Mouse (Mus musculus): ENCODE results near the gene Tmcc2. TPM values are rescaled to one million over a fixed set of nuclear protein-coding genes. Genes with fewer than 3 reads are reported as not detected.

Gene Tmcc2
- polyA plus RNA-seq, 1 experiment from 2014 or later = 37.2 TPM

- Histone ChIP-seq H3K36me3 (ENCODE audit: insufficient read depth, low read length) (no peaks in the 10 kb centered on the region), H3K9ac (replicated peaks; ENCODE audit: low read depth) (no peak overlapping the region), H3K27ac (ENCODE audit: low read length) (no peak overlapping the region), H3K27me3 (replicated peaks; ENCODE audit: insufficient read depth, low read length) (no peaks in the 10 kb centered on the region), H3K4me1 (ENCODE audit: insufficient read depth, low read depth, low read length) (peaks cover 7% of the 10 kb centered on the region; the same call in 1 of the 2 replicates), H3K4me3 (ENCODE audit: low read depth, low read length) (no peak overlapping the region), H3K9me3 (ENCODE audit: low read length) (no peaks in the 10 kb centered on the region), H3K4me2 (replicated peaks; ENCODE audit: low read depth, low read length) (peak overlapping the region; percentile 35)
- DNase-seq (ENCODE audit: low spot score) = no peak
- TF ChIP-seq CTCF (IDR thresholded peaks at IDR 0.05) (no peak), EP300 (IDR thresholded peaks at IDR 0.05) (no peak)
- no peak for ATAC-seq
- WGBS = 66% methylated on average over 8 of the region's 8 CpGs
Measured at GRCm38 (mm10) chr1:132366235-132366634, 24.8 kb downstream of the Tmcc2 start.

DNA sequence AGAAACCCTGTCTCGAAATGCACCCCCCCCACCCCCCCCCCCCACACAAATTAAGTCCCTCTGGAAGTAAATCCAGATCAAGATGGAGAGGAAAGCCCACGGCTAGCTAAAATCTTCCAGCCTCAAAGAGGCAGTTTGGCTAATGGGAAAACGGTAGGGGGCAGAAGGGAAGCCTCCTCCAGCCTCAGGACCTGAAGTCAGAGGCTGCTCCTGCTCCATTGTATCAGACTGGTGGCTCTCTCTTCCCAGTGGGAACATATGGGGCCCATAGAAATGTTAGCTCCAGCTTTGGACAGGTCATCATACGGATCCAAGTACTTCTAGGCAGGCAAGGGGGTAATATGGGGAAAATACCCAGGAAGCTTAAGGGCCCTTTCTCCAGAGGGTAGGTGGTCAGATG lies 25.4 kb downstream of the Tmcc2 start:
- 67% methylated on average over 4 of the region's 4 CpGs for WGBS
- Histone ChIP-seq H3K4me2 (replicated peaks; ENCODE audit: low read depth, low read length) (peak overlapping the region; percentile 35), H3K9me3 (ENCODE audit: low read length) (no peaks in the 10 kb centered on the region), H3K27me3 (replicated peaks; ENCODE audit: insufficient read depth, low read length) (no peaks in the 10 kb centered on the region), H3K9ac (replicated peaks; ENCODE audit: low read depth) (no peak overlapping the region), H3K4me1 (ENCODE audit: insufficient read depth, low read depth, low read length) (0 out of 2 replicates have a peak, but pooled peaks cover under 1% of the 10 kb centered on the region), H3K4me3 (ENCODE audit: low read depth, low read length) (no peak overlapping the region), H3K36me3 (ENCODE audit: insufficient read depth, low read length) (0 out of 2 replicates have a peak, but pooled peaks cover 4% of the 10 kb centered on the region), H3K27ac (ENCODE audit: low read length) (no peak overlapping the region)
- TF ChIP-seq EP300 (IDR thresholded peaks at IDR 0.05) (no peak), CTCF (IDR thresholded peaks at IDR 0.05) (0 out of 2 replicates have a peak, but pooled peaks have one; percentile 8)
- no peak for DNase-seq (ENCODE audit: low spot score)
- no peak for ATAC-seq

DNA sequence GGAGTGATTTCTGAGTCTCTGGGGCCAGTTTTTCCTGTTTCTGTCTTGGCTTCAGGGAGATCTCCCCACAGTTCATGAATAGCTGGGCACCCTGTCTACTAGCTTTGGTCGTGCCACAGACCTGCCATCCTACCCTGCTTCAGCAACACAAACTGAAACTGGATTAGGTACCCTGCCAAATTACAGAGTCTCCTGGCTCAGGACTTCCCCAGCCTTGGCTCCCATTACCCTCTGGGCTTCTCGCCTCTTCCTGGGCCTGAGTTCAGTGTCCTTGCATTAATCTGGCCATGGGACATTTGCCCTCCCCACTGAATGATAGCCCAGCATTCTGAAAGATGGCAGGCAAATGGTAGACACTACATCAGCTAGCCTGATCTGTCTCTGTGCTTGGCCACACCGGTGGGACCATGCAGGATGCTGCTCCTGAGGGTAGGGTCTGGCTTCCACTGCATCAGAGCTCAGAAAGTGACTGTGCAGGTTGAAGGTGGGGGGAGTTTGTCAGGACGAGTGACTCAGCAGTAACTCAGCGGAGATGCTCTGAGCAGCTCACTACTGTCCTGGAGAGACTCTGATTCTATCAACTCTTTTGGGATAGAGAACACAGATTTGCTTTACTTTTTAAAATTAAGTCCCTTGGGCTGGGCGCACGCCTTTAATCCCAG lies 26.1 kb downstream of the Tmcc2 start:
- DNase-seq (ENCODE audit: low spot score) (no peak), ATAC-seq (no peak)
- WGBS = 80% methylated on average over 7 of the region's 7 CpGs
- Histone ChIP-seq H3K4me3 (ENCODE audit: low read depth, low read length) (no peak overlapping the region), H3K9me3 (ENCODE audit: low read length) (no peaks in the 10 kb centered on the region), H3K27me3 (replicated peaks; ENCODE audit: insufficient read depth, low read length) (no peaks in the 10 kb centered on the region), H3K36me3 (ENCODE audit: insufficient read depth, low read length) (peaks cover 8% of the 10 kb centered on the region; the same call in 1 of the 2 replicates), H3K27ac (ENCODE audit: low read length) (no peak overlapping the region), H3K4me2 (replicated peaks; ENCODE audit: low read depth, low read length) (peak overlapping the region; percentile 14; the same call in 1 of the 2 replicates), H3K4me1 (ENCODE audit: insufficient read depth, low read depth, low read length) (no peaks in the 10 kb centered on the region), H3K9ac (replicated peaks; ENCODE audit: low read depth) (no peak overlapping the region)
- TF ChIP-seq CTCF (IDR thresholded peaks at IDR 0.05) (no peak), EP300 (IDR thresholded peaks at IDR 0.05) (no peak)

GRCm38 (mm10) chr1:132364388-132364787 lies 26.7 kb downstream of the Tmcc2 start:
- no peaks in the 10 kb centered on the region for H3K4me1 ChIP-seq (ENCODE audit: insufficient read depth, low read depth, low read length)
- WGBS = 75% methylated on average over 3 of the region's 3 CpGs
- no peak for DNase-seq (ENCODE audit: low spot score)
- no peak overlapping the region for H3K9ac ChIP-seq (replicated peaks; ENCODE audit: low read depth)
- TF ChIP-seq CTCF (IDR thresholded peaks at IDR 0.05) = no peak
- TF ChIP-seq EP300 (IDR thresholded peaks at IDR 0.05) = no peak
- H3K4me3 ChIP-seq (ENCODE audit: low read depth, low read length) = no peak overlapping the region
- H3K4me2 ChIP-seq (replicated peaks; ENCODE audit: low read depth, low read length) = no peak overlapping the region
- H3K9me3 ChIP-seq (ENCODE audit: low read length) = no peaks in the 10 kb centered on the region
- H3K36me3 ChIP-seq (ENCODE audit: insufficient read depth, low read length) = peaks cover 8% of the 10 kb centered on the region; the same call in 1 of the 2 replicates
- H3K27me3 ChIP-seq (replicated peaks; ENCODE audit: insufficient read depth, low read length) = no peaks in the 10 kb centered on the region
- ATAC-seq = no peak
- no peak overlapping the region for H3K27ac ChIP-seq (ENCODE audit: low read length)

DNA sequence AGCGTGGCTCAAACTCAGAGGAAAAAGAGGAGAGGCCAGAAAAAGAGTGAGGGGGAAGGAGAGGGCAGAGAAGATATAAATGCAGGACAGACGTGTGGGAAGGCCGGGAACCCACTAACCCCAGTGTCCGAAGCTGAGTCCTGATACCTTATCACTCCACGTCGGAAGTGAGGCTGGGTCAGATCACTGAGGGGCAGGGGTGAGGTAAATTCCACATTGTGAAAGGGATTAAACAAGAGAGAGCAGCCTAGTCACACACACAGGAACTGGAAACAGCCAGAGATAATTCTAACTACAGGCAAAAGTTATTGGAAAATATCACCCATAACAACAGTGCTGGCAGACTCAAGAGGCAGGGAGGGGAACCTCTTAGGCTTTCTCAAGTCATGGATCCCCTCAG lies 29.1 kb downstream of the Tmcc2 start:
- Histone ChIP-seq H3K4me3 (ENCODE audit: low read depth, low read length) (no peak overlapping the region), H3K9me3 (ENCODE audit: low read length) (no peaks in the 10 kb centered on the region), H3K27me3 (replicated peaks; ENCODE audit: insufficient read depth, low read length) (no peaks in the 10 kb centered on the region), H3K9ac (replicated peaks; ENCODE audit: low read depth) (no peak overlapping the region), H3K36me3 (ENCODE audit: insufficient read depth, low read length) (peaks cover 10% of the 10 kb centered on the region), H3K4me2 (replicated peaks; ENCODE audit: low read depth, low read length) (no peak overlapping the region), H3K4me1 (ENCODE audit: insufficient read depth, low read depth, low read length) (no peaks in the 10 kb centered on the region), H3K27ac (ENCODE audit: low read length) (no peak overlapping the region)
- no peak for TF ChIP-seq CTCF (IDR thresholded peaks at IDR 0.05)
- no peak for TF ChIP-seq EP300 (IDR thresholded peaks at IDR 0.05)
- no peak for DNase-seq (ENCODE audit: low spot score)
- no peak for ATAC-seq
- 62% methylated on average over 6 of the region's 6 CpGs for WGBS

DNA sequence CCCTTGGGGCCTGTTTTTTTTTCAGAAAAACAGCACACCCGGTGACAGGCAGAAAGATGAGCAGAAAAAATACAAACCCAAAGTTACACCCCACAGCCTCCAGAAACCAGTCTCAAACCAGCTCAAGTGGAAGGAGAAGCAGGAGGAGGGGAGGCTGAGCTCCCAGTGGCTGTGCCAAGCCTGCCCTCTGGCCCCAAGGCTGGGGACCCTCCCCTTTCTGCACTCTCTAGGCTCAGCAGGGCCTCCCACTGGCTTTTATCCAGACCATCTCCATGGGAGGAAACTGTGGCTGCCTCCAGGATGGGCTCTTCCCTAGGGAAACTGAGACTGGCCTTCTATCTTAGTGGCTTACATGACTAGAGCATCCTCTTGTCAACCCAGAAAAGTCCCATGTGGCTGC lies 34.2 kb downstream of the Tmcc2 start:
- ATAC-seq (no peak), DNase-seq (ENCODE audit: low spot score) (no peak)
- Histone ChIP-seq H3K27me3 (replicated peaks; ENCODE audit: insufficient read depth, low read length) (no peaks in the 10 kb centered on the region), H3K9ac (replicated peaks; ENCODE audit: low read depth) (no peak overlapping the region), H3K9me3 (ENCODE audit: low read length) (no peaks in the 10 kb centered on the region), H3K4me1 (ENCODE audit: insufficient read depth, low read depth, low read length) (no peaks in the 10 kb centered on the region; the same call in 1 of the 2 replicates), H3K36me3 (ENCODE audit: insufficient read depth, low read length) (peaks cover 13% of the 10 kb centered on the region), H3K27ac (ENCODE audit: low read length) (no peak overlapping the region), H3K4me3 (ENCODE audit: low read depth, low read length) (no peak overlapping the region), H3K4me2 (replicated peaks; ENCODE audit: low read depth, low read length) (no peak overlapping the region)
- TF ChIP-seq CTCF (IDR thresholded peaks at IDR 0.05) = no peak
- TF ChIP-seq EP300 (IDR thresholded peaks at IDR 0.05) = no peak
- WGBS = 58% methylated on average over 1 of the region's 1 CpGs

Measured in lung, postnatal 0 days (tissue).